Mouse (Mus musculus) liver, adult 2 months (tissue): ENCODE results near the gene Hydin.

ENCODE experiments used
- CTCF ChIP-seq: fragments of 200-500 bp; IDR thresholded peaks from 2 replicates; pipeline ENCODE4 v1.5.1; 2011; ENCODE audit warnings: low read depth, low read length, control low read depth
- POLR2A ChIP-seq: fragments of 200-500 bp; IDR thresholded peaks from 2 replicates; pipeline ENCODE4 v1.6.1; 2011; ENCODE audit warnings: low read length, control low read depth; ENCODE audit not compliant: insufficient read depth; ENCODE audit errors: extremely low read depth

DNA sequence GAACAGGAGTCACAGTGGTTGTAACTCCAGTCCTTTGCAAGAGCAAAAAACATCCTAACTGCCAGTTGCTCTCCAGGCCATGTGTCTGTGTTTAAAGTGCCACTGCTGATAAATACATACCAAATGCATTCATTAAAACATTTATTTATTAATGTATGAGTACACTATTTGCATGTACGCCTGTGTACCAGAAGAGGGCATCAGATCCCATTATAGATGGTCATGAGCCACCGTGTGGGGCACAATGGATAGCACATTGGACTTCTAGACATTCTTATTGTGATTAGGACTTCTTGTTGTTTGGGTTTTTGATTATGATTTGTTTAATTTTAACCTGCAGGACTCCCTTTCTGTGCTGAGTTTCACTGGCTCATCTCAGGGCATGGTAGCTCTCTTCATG is 6.6 kb downstream of the Hydin start:
- TF ChIP-seq CTCF (no peak), POLR2A (no peak)
